Mouse (Mus musculus) CH12.LX (cell line): ENCODE measurements around the gene Exoc3l4.

ENCODE experiments used
- CHD1 ChIP-seq: IDR thresholded peaks from 2 replicates; pipeline ENCODE4 v1.6.1; 2012; ENCODE audit warnings: low read depth, low read length, improper control_type of control experiment, inconsistent platforms
- EP300 ChIP-seq: IDR thresholded peaks from 2 replicates; pipeline ENCODE4 v1.6.1; 2011; ENCODE audit warnings: low read length, improper control_type of control experiment
- MAZ ChIP-seq: IDR thresholded peaks from 2 replicates; pipeline ENCODE4 v1.6.1; 2012; ENCODE audit warnings: low read depth, mild to moderate bottlenecking, inconsistent platforms, low read length, improper control_type of control experiment, moderate library complexity

DNA sequence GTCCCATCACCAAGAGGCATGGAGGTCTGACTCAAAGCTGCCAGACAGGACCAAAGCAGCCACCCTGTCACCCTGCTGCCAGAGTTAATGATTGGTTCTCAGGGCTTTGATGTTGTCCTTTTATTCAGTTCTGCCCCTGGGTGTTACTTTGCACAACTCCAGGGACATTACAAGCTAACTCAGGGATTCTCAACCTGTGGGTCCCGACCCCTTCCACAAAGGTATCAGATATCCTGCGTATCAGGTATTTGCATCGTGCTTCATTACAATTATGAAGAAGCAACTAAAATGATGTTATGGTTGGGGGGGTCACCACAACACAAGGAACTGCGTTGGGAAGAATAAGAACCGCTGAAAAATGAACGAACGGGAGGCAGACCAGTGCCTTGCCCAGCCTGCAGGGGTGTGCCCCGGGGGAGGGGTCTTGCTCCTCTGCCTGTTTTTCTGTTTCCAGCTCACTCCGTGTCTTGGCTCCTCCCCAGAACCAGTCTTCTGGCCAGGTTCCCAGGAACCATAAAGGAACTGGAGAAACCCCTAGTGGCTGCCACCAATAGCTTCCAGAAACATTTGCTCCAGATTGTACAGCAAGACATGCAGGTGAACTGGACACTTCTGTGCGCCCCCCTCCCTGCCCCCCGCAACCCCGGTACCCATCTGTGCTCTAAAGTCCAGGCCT, 10.8 kb downstream of the Exoc3l4 start:
- TF ChIP-seq EP300 (no peak), MAZ (no peak), CHD1 (no peak)
